Mouse (Mus musculus) gastrocnemius, postnatal 10 days (tissue): ENCODE results near the gene Pnma1. TPM values are rescaled to one million over a fixed set of nuclear protein-coding genes. Genes with fewer than 3 reads are reported as not detected.

Experiments
- DNase-seq: peaks from one replicate; pipeline ENCODE4 v3.0.0; 2021; ENCODE audit warnings: mixed read lengths
- total RNA-seq, 2 experiments: library from RNA; stranded (reverse); gene quantifications; 2 replicates each; pipeline ENCODE4 v1.2.3; 2021

Gene Pnma1
- total RNA-seq, 2 experiments from 2014 or later, result 0.23 to 0.54 TPM

- DNase-seq, result no peak
Measured at GRCm38 (mm10) chr12:84152352-84153190, 4.3 kb upstream of the Pnma1 start.

GRCm38 (mm10) chr12:84151911-84152310 is 3.6 kb upstream of the Pnma1 start:
- no peak for DNase-seq

- no peak for DNase-seq
Measured at GRCm38 (mm10) chr12:84150976-84151375, 2.7 kb upstream of the Pnma1 start.

- no peak for DNase-seq
Measured at GRCm38 (mm10) chr12:84149971-84150370, 1.7 kb upstream of the Pnma1 start.

GRCm38 (mm10) chr12:84148622-84149012 is 328 bp upstream of the Pnma1 start:
- no peak for DNase-seq

- DNase-seq, result no peak
Measured at GRCm38 (mm10) chr12:84142281-84143050, 5.8 kb downstream of the Pnma1 start.

GRCm38 (mm10) chr12:84141271-84141670 is 7.0 kb downstream of the Pnma1 start:
- no peak for DNase-seq

GRCm38 (mm10) chr12:84140135-84140534 is 8.2 kb downstream of the Pnma1 start:
- no peak for DNase-seq

GRCm38 (mm10) chr12:84137131-84137530 is 11.2 kb downstream of the Pnma1 start:
- no peak for DNase-seq

GRCm38 (mm10) chr12:84132265-84132664 is 16.0 kb downstream of the Pnma1 start:
- DNase-seq, result no peak

GRCm38 (mm10) chr12:84129931-84130330 is 18.4 kb downstream of the Pnma1 start:
- no peak for DNase-seq

GRCm38 (mm10) chr12:84128576-84128975 is 19.7 kb downstream of the Pnma1 start:
- no peak for DNase-seq

- no peak for DNase-seq
Measured at GRCm38 (mm10) chr12:84126899-84127298, 21.4 kb downstream of the Pnma1 start.

GRCm38 (mm10) chr12:84125892-84126291 is 22.4 kb downstream of the Pnma1 start:
- DNase-seq, result no peak

- DNase-seq, result no peak
Measured at GRCm38 (mm10) chr12:84119584-84119983, 28.7 kb downstream of the Pnma1 start.

GRCm38 (mm10) chr12:84114153-84114994 is 33.9 kb downstream of the Pnma1 start, which contains the start of gene Dnal1:
TSS of gene Dnal1 (plus strand) at chr12:84114366.
- DNase-seq, result peak; percentile 89

GRCm38 (mm10) chr12:84113676-84114075 is 34.6 kb downstream of the Pnma1 start:
- DNase-seq, result no peak

GRCm38 (mm10) chr12:84110814-84111213 is 37.5 kb downstream of the Pnma1 start:
- no peak for DNase-seq

GRCm38 (mm10) chr12:84109924-84110323 is 38.4 kb downstream of the Pnma1 start:
- DNase-seq, result no peak

GRCm38 (mm10) chr12:84107692-84108091 is 40.6 kb downstream of the Pnma1 start:
- DNase-seq, result no peak

- DNase-seq, result no peak
Measured at GRCm38 (mm10) chr12:84107012-84107411, 41.3 kb downstream of the Pnma1 start.

GRCm38 (mm10) chr12:84101493-84101845 is 46.8 kb downstream of the Pnma1 start:
- no peak for DNase-seq
